Mouse (Mus musculus) spleen, adult 2 months (tissue): ENCODE measurements at regions not wholly inside any gene's neighbourhood (a gene's known extent, or its start where the extent isn't known, plus 50 kb on each side); places are given as distances from the start of the nearest gene placed in this dataset.

Experiments used
- CTCF ChIP-seq: fragments of 200-500 bp; IDR thresholded peaks from 2 replicates; pipeline ENCODE4 v1.5.1; 2011; ENCODE audit warnings: mild to moderate bottlenecking, inconsistent platforms; ENCODE audit not compliant: insufficient read depth, insufficient read length, insufficient replicate concordance; ENCODE audit errors: extremely low read depth
- POLR2A ChIP-seq: fragments of 200-500 bp; IDR thresholded peaks from 2 replicates; pipeline ENCODE4 v1.6.1; 2011; ENCODE audit warnings: low read depth, low read length, inconsistent platforms

DNA sequence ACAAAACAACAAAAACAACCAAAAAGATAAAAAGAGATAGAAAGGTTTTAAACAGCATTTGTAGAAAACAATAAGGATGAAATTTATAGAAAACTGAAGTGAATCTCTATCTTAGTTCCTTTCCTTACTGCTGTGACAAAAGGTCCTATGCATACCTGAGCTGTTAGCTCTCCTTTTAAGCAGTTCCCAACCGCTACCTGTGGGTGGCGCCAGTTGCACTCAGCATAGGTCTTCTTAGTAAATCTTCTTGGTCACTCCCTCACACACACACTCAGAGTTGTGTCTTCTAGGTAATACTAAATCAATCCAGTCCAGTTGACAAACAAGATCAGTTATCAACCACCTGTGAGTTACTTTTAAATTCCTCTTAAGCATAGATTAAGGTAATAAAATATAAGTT, 355.5 kb upstream of the Prkcq start:
- TF ChIP-seq CTCF (no peak), POLR2A (no peak)
